Mouse (Mus musculus) mesoderm, embryonic 11.5 days (tissue): ENCODE data around the gene Gm10153.
"Not testable (repeated sequence)": the region's sequence is repeated elsewhere in the genome, so short reads cannot be mapped to it uniquely, and the experiment has no call there.

ENCODE experiments used
- DNase-seq: peaks from one replicate; pipeline ENCODE4 v3.0.0-alpha.2; 2012; ENCODE audit warnings: low read depth, low spot score

The Gm10153 gene

GRCm38 (mm10) chr7:142190289-142190688, at the start of gene Gm10153:
Gm10153 (minus strand) TSS chr7:142190389.
- no peak for DNase-seq

GRCm38 (mm10) chr7:142231540-142231939, 41.4 kb upstream of the Gm10153 start:
- no peak for DNase-seq

- not testable (repeated sequence) for DNase-seq
These were observed 39.7 kb upstream of the Gm10153 start, which contains the start of gene Krtap5-5 for GRCm38 (mm10) chr7:142229871-142230270. Krtap5-5 (minus strand) TSS chr7:142229971.

- DNase-seq = no peak
These were observed 34.3 kb upstream of the Gm10153 start for GRCm38 (mm10) chr7:142224518-142224917.

GRCm38 (mm10) chr7:142212136-142212535, 21.9 kb upstream of the Gm10153 start:
- not testable (repeated sequence) for DNase-seq

GRCm38 (mm10) chr7:142211559-142211958, 21.4 kb upstream of the Gm10153 start, which contains the start of gene Gm7579:
Gm7579 (plus strand) TSS chr7:142211859.
- DNase-seq = no peak

- not testable (repeated sequence) for DNase-seq
These were observed 16.7 kb upstream of the Gm10153 start for GRCm38 (mm10) chr7:142206891-142207290.

- DNase-seq = no peak
These were observed 15.3 kb upstream of the Gm10153 start for GRCm38 (mm10) chr7:142205488-142205887.

- DNase-seq = no peak
These were observed 10.9 kb upstream of the Gm10153 start, which contains the start of gene Krtap5-3 for GRCm38 (mm10) chr7:142201064-142201463. Krtap5-3 (plus strand) TSS chr7:142201364.

GRCm38 (mm10) chr7:142198748-142199147, 8.6 kb upstream of the Gm10153 start:
- no peak for DNase-seq

GRCm38 (mm10) chr7:142188156-142188555, 2.0 kb downstream of the Gm10153 start:
- no peak for DNase-seq

- DNase-seq = no peak
These were observed 9.2 kb downstream of the Gm10153 start for GRCm38 (mm10) chr7:142181021-142181420.

GRCm38 (mm10) chr7:142178685-142179084, 11.5 kb downstream of the Gm10153 start:
- no peak for DNase-seq

- DNase-seq = not testable (repeated sequence)
These were observed 14.3 kb downstream of the Gm10153 start, which contains the start of gene Krtap5-2 for GRCm38 (mm10) chr7:142175905-142176304. Krtap5-2 (minus strand) TSS chr7:142176005.

- peak; percentile 34 for DNase-seq
These were observed 20.4 kb downstream of the Gm10153 start for GRCm38 (mm10) chr7:142169836-142170235.

GRCm38 (mm10) chr7:142165639-142166038, 24.6 kb downstream of the Gm10153 start, which contains the start of gene Gm4553:
Gm4553 (minus strand) TSS chr7:142165739.
- not testable (repeated sequence) for DNase-seq

- no peak for DNase-seq
These were observed 30.8 kb downstream of the Gm10153 start for GRCm38 (mm10) chr7:142159366-142159765.

- not testable (repeated sequence) for DNase-seq
These were observed 33.2 kb downstream of the Gm10153 start, which contains the start of gene Gm29735 for GRCm38 (mm10) chr7:142157013-142157412. Gm29735 (minus strand) TSS chr7:142157113.

- DNase-seq = no peak
These were observed 34.9 kb downstream of the Gm10153 start for GRCm38 (mm10) chr7:142155308-142155707.

- no peak for DNase-seq
These were observed 38.0 kb downstream of the Gm10153 start for GRCm38 (mm10) chr7:142152191-142152590.

- no peak for DNase-seq
These were observed 41.6 kb downstream of the Gm10153 start for GRCm38 (mm10) chr7:142148633-142149032.

- DNase-seq = peak; percentile 66
These were observed 44.2 kb downstream of the Gm10153 start for GRCm38 (mm10) chr7:142146033-142146432.

GRCm38 (mm10) chr7:142145413-142145940, 44.7 kb downstream of the Gm10153 start:
- no peak for DNase-seq
